Mouse (Mus musculus): ENCODE data around the gene Zfp867.
A peak's percentile ranks its signal among the peaks of the same experiment; 100 is the strongest.

Zfp867 gene

GRCm38 (mm10) chr11:59511558-59511957 is 39.3 kb upstream of the Zfp867 start:
- H3K4me1 ChIP-seq (replicated peaks; ENCODE audit: low read depth, low read length): peaks cover 96% of the 10 kb centered on the region
- TF ChIP-seq NANOG (IDR thresholded peaks at IDR 0.05; ENCODE audit: borderline replicate concordance, low read length) (peak; percentile 73), CTCF (conservative IDR thresholded peaks at IDR 0.05; ENCODE audit: low read length) (no peak), POU5F1 (IDR thresholded peaks at IDR 0.05; ENCODE audit: borderline replicate concordance, low read length) (no peak)
- no peak overlapping the region for H3K4me3 ChIP-seq (replicated peaks; ENCODE audit: low read length)
- H3K36me3 ChIP-seq (ENCODE audit: insufficient read depth, low read length): peaks cover 39% of the 10 kb centered on the region
- no peaks in the 10 kb centered on the region for H3K9me3 ChIP-seq (ENCODE audit: low read length)
- H3K27me3 ChIP-seq (ENCODE audit: insufficient read depth, low read length): peaks cover 10% of the 10 kb centered on the region

DNA sequence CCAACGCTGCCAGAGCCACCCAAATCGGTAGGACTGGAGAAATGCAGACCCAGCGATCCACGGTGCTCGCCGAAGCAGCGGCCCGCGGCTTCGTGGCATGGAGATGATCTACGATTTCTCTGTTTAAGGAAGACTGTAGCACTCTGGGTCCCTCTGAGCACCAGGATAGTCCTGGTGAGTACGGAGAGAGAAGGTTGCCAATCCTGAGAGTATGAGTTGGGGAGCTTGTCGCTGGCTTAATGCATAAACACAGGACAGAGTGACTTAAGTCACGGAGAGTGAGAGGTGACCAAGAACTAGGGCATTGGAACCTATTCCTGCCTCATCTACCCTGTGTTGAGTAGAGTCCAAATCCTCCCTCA is 34.4 kb upstream of the Zfp867 start:
- no peak for TF ChIP-seq NANOG (IDR thresholded peaks at IDR 0.05; ENCODE audit: borderline replicate concordance, low read length)
- no peak for TF ChIP-seq POU5F1 (IDR thresholded peaks at IDR 0.05; ENCODE audit: borderline replicate concordance, low read length)
- no peak for TF ChIP-seq CTCF (conservative IDR thresholded peaks at IDR 0.05; ENCODE audit: low read length)
- Histone ChIP-seq H3K36me3 (ENCODE audit: insufficient read depth, low read length) (peaks cover 64% of the 10 kb centered on the region), H3K4me1 (replicated peaks; ENCODE audit: low read depth, low read length) (peaks cover 67% of the 10 kb centered on the region), H3K9me3 (ENCODE audit: low read length) (no peaks in the 10 kb centered on the region), H3K4me3 (replicated peaks; ENCODE audit: low read length) (peak overlapping the region; percentile 97), H3K27me3 (ENCODE audit: insufficient read depth, low read length) (peaks cover 10% of the 10 kb centered on the region)

- Histone ChIP-seq H3K4me1 (replicated peaks; ENCODE audit: low read depth, low read length) (peaks cover 61% of the 10 kb centered on the region), H3K4me3 (replicated peaks; ENCODE audit: low read length) (peak overlapping the region; percentile 97), H3K9me3 (ENCODE audit: low read length) (no peaks in the 10 kb centered on the region), H3K36me3 (ENCODE audit: insufficient read depth, low read length) (peaks cover 70% of the 10 kb centered on the region), H3K27me3 (ENCODE audit: insufficient read depth, low read length) (peaks cover 10% of the 10 kb centered on the region)
- TF ChIP-seq POU5F1 (IDR thresholded peaks at IDR 0.05; ENCODE audit: borderline replicate concordance, low read length): no peak
- no peak for TF ChIP-seq CTCF (conservative IDR thresholded peaks at IDR 0.05; ENCODE audit: low read length)
- no peak for TF ChIP-seq NANOG (IDR thresholded peaks at IDR 0.05; ENCODE audit: borderline replicate concordance, low read length)
Measured at GRCm38 (mm10) chr11:59505839-59506712, 33.8 kb upstream of the Zfp867 start.

GRCm38 (mm10) chr11:59505351-59505838 is 33.1 kb upstream of the Zfp867 start:
- Histone ChIP-seq H3K9me3 (ENCODE audit: low read length) (no peaks in the 10 kb centered on the region), H3K4me3 (replicated peaks; ENCODE audit: low read length) (peak overlapping the region; percentile 97), H3K27me3 (ENCODE audit: insufficient read depth, low read length) (peaks cover 10% of the 10 kb centered on the region), H3K4me1 (replicated peaks; ENCODE audit: low read depth, low read length) (peaks cover 54% of the 10 kb centered on the region), H3K36me3 (ENCODE audit: insufficient read depth, low read length) (peaks cover 71% of the 10 kb centered on the region)
- TF ChIP-seq CTCF (conservative IDR thresholded peaks at IDR 0.05; ENCODE audit: low read length) (no peak), POU5F1 (IDR thresholded peaks at IDR 0.05; ENCODE audit: borderline replicate concordance, low read length) (no peak), NANOG (IDR thresholded peaks at IDR 0.05; ENCODE audit: borderline replicate concordance, low read length) (peak; percentile 52; the same call in 1 of the 2 replicates)

GRCm38 (mm10) chr11:59501978-59502700 is 29.9 kb upstream of the Zfp867 start:
- peaks cover 76% of the 10 kb centered on the region for H3K36me3 ChIP-seq (ENCODE audit: insufficient read depth, low read length)
- TF ChIP-seq POU5F1 (IDR thresholded peaks at IDR 0.05; ENCODE audit: borderline replicate concordance, low read length) (no peak), NANOG (IDR thresholded peaks at IDR 0.05; ENCODE audit: borderline replicate concordance, low read length) (no peak), CTCF (conservative IDR thresholded peaks at IDR 0.05; ENCODE audit: low read length) (no peak)
- peaks cover 2% of the 10 kb centered on the region; the same call in 1 of the 2 replicates for H3K9me3 ChIP-seq (ENCODE audit: low read length)
- H3K4me3 ChIP-seq (replicated peaks; ENCODE audit: low read length): no peak overlapping the region
- H3K27me3 ChIP-seq (ENCODE audit: insufficient read depth, low read length): no peaks in the 10 kb centered on the region
- H3K4me1 ChIP-seq (replicated peaks; ENCODE audit: low read depth, low read length): peaks cover 40% of the 10 kb centered on the region

DNA sequence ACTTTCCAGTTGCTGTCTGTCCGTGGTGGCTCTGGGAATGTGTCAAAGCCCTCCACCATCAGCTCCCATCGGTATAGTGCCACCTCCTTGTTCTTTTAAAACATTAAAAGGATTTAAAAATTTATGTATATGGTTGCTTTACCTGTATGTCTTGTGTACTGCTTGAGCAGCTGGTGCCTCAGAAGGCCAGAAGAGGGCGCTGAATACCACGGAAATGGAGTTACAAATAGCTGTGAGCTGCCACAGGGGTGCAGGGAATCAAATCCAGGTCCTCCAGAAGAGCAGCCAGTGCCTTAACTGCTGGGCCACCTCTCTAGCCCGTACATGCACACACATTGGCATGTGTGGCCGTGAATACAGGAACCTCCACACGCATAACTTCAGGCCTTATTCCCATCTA is 25.5 kb upstream of the Zfp867 start:
- H3K36me3 ChIP-seq (ENCODE audit: insufficient read depth, low read length): peaks cover 99% of the 10 kb centered on the region
- peaks cover 2% of the 10 kb centered on the region; the same call in 1 of the 2 replicates for H3K9me3 ChIP-seq (ENCODE audit: low read length)
- H3K4me3 ChIP-seq (replicated peaks; ENCODE audit: low read length): no peak overlapping the region
- peaks cover 16% of the 10 kb centered on the region for H3K4me1 ChIP-seq (replicated peaks; ENCODE audit: low read depth, low read length)
- H3K27me3 ChIP-seq (ENCODE audit: insufficient read depth, low read length): no peaks in the 10 kb centered on the region
- peak; percentile 36 for TF ChIP-seq CTCF (conservative IDR thresholded peaks at IDR 0.05; ENCODE audit: low read length)
- no peak for TF ChIP-seq NANOG (IDR thresholded peaks at IDR 0.05; ENCODE audit: borderline replicate concordance, low read length)
- TF ChIP-seq POU5F1 (IDR thresholded peaks at IDR 0.05; ENCODE audit: borderline replicate concordance, low read length): no peak

DNA sequence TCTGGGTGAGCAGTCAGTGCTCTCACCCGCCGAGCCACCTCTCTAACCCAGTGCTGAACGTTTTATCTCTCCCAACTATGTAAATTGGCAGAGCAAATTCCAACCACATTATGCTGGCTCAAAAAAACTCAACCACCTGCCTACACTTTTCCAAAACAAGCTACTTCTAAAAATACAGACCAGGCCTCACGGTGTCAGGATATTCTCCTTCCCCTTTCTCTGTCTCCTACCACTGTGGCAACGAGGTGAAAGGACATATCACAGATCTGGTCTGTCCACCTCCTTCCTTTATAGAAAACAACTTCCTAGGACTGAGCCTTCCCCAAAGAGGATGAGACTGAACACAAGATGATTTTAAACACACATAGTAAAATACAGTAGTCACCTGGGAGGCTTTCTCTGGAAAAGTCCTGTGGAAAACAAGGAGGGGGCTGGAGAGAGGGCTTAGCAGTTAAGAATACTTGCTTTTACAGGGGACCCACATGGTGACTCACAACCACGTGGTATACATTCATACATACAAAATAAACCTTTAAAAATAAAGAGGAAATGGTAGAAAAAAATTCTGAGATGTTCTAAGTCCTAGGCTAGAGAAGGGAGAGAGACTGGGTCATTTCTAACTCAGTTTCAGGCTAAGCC is 24.5 kb upstream of the Zfp867 start:
- Histone ChIP-seq H3K9me3 (ENCODE audit: low read length) (peaks cover 2% of the 10 kb centered on the region; the same call in 1 of the 2 replicates), H3K36me3 (ENCODE audit: insufficient read depth, low read length) (peaks cover 99% of the 10 kb centered on the region), H3K4me3 (replicated peaks; ENCODE audit: low read length) (no peak overlapping the region), H3K27me3 (ENCODE audit: insufficient read depth, low read length) (no peaks in the 10 kb centered on the region), H3K4me1 (replicated peaks; ENCODE audit: low read depth, low read length) (peaks cover 16% of the 10 kb centered on the region)
- TF ChIP-seq NANOG (IDR thresholded peaks at IDR 0.05; ENCODE audit: borderline replicate concordance, low read length): no peak
- TF ChIP-seq POU5F1 (IDR thresholded peaks at IDR 0.05; ENCODE audit: borderline replicate concordance, low read length): no peak
- TF ChIP-seq CTCF (conservative IDR thresholded peaks at IDR 0.05; ENCODE audit: low read length): no peak

- peaks cover 17% of the 10 kb centered on the region for H3K4me1 ChIP-seq (replicated peaks; ENCODE audit: low read depth, low read length)
- peaks cover 63% of the 10 kb centered on the region for H3K36me3 ChIP-seq (ENCODE audit: insufficient read depth, low read length)
- H3K9me3 ChIP-seq (ENCODE audit: low read length): no peaks in the 10 kb centered on the region
- no peak overlapping the region for H3K4me3 ChIP-seq (replicated peaks; ENCODE audit: low read length)
- TF ChIP-seq CTCF (conservative IDR thresholded peaks at IDR 0.05; ENCODE audit: low read length): no peak
- H3K27me3 ChIP-seq (ENCODE audit: insufficient read depth, low read length): no peaks in the 10 kb centered on the region
Measured at GRCm38 (mm10) chr11:59486222-59486621, 13.9 kb upstream of the Zfp867 start.

All from E14TG2a.4 (cell line).